Mouse (Mus musculus) kidney, embryonic 14.5 days (tissue): ENCODE results near the gene Iqcd. TPM values are rescaled to one million over a fixed set of nuclear protein-coding genes. Genes with fewer than 3 reads are reported as not detected.

Source experiments
- ATAC-seq: fragments of 200-750 bp; cut with Nextera tagmentation; 2 replicates; pipeline ENCODE4 v1.8.0; 2017; ENCODE audit warnings: moderate number of reproducible peaks, mild to moderate bottlenecking, moderate TSS enrichment, moderate library complexity; ENCODE audit not compliant: low FRiP score, low TSS enrichment
- H3K27ac ChIP-seq: fragments of 300-500 bp; sonication (generic); 2 replicates; pipeline ENCODE4 v1.5.1; 2014; ENCODE audit warnings: low read depth, mild to moderate bottlenecking, low read length, moderate library complexity, mixed read lengths
- H3K27me3 ChIP-seq: fragments of 300-500 bp; sonication (generic); 2 replicates; pipeline ENCODE4 v1.6.1; 2014; ENCODE audit warnings: mild to moderate bottlenecking, low read length; ENCODE audit not compliant: control insufficient read depth, insufficient read depth
- H3K36me3 ChIP-seq: fragments of 300-500 bp; sonication (generic); 2 replicates; pipeline ENCODE4 v1.6.1; 2014; ENCODE audit warnings: low read length, mixed read lengths; ENCODE audit not compliant: control insufficient read depth, insufficient read depth
- H3K4me1 ChIP-seq: fragments of 300-500 bp; sonication (generic); 2 replicates; pipeline ENCODE4 v1.6.1; 2014; ENCODE audit warnings: low read length, mixed read lengths; ENCODE audit not compliant: control insufficient read depth, insufficient read depth
- H3K4me2 ChIP-seq: fragments of 300-500 bp; sonication (generic); replicated peaks from 2 replicates; pipeline ENCODE4 v1.6.1; 2014; ENCODE audit warnings: low read depth, mild to moderate bottlenecking, low read length
- H3K4me3 ChIP-seq: fragments of 300-500 bp; sonication (generic); 2 replicates; pipeline ENCODE4 v1.5.1; 2014; ENCODE audit warnings: mild to moderate bottlenecking, low read length
- H3K9ac ChIP-seq: fragments of 300-500 bp; sonication (generic); 2 replicates; pipeline ENCODE4 v1.6.1; 2014; ENCODE audit warnings: low read depth, mild to moderate bottlenecking, low read length, moderate library complexity
- H3K9me3 ChIP-seq: fragments of 300-500 bp; sonication (generic); 2 replicates; pipeline ENCODE4 v1.6.1; 2016; ENCODE audit warnings: low read length; ENCODE audit not compliant: control insufficient read depth
- WGBS: fragments of 180-500 bp; shearing (Covaris S2); extraction: QIAGEN DNeasy Blood & Tissue Kit; methylation state at CpG from one replicate; pipeline ENCODE4 v1.1.7; 2014; 5-methylcytosine and 5-hydroxymethylcytosine counted together
- polyA plus RNA-seq: library from polyadenylated mRNA; unstranded; fragments of >200 nt; fragmentation: Nextera tagmentation; extraction: Ambion mirVana; gene quantifications from 2 replicates; pipeline ENCODE4 v1.2.1, GENCODE M21; 2014

Gene Iqcd
- polyA plus RNA-seq, 1 experiment from 2014 or later, result 1.4 TPM

DNA sequence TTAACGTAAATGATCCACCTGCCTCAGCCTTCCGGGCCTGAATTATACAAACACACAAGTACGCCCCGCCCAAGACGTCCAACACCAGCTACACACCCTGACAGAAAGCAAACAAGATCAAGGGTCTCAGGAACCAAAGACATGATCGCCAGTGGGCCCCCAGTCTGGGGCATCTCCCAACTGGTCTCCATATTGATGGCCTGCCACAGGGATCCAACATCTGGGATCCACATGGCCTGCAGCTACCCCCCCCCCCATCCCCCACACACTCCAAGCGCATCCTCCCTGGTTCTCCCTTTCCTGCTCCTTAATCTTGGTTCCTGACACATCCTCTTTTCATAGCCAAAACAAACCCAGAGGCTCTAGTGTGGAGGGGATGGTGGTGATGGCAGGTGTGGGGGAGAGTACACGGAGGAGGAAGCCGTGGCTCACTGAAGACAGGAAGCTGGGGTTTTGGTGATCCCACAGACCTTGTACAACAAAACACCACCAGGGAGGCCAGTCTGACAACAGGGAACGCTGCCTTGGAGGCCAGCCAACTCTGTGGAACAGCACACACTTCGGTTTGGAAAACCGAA lies 10.2 kb upstream of the Iqcd start:
- H3K4me1 ChIP-seq, result peaks cover 32% of the 10 kb centered on the region
- peak overlapping the region; percentile 93 for H3K27ac ChIP-seq
- peak overlapping the region; percentile 31 for H3K4me2 ChIP-seq
- WGBS, result 19% methylated on average over 12 of the region's 12 CpGs
- no peaks in the 10 kb centered on the region for H3K9me3 ChIP-seq
- H3K27me3 ChIP-seq, result no peaks in the 10 kb centered on the region
- H3K36me3 ChIP-seq, result peaks cover 15% of the 10 kb centered on the region; the same call in 1 of the 2 replicates
- H3K4me3 ChIP-seq, result no peak overlapping the region
- ATAC-seq, result peak; percentile 71
- H3K9ac ChIP-seq, result no peak overlapping the region

GRCm38 (mm10) chr5:120579211-120579897 lies 9.5 kb upstream of the Iqcd start:
- Histone ChIP-seq H3K4me3 (no peak overlapping the region), H3K9ac (no peak overlapping the region), H3K4me1 (peaks cover 32% of the 10 kb centered on the region), H3K36me3 (peaks cover 22% of the 10 kb centered on the region; the same call in 1 of the 2 replicates), H3K4me2 (peak overlapping the region; percentile 31), H3K27me3 (no peaks in the 10 kb centered on the region), H3K27ac (peak overlapping the region; percentile 93), H3K9me3 (no peaks in the 10 kb centered on the region)
- peak; percentile 70 for ATAC-seq
- 11% methylated on average over 26 of the region's 26 CpGs for WGBS

GRCm38 (mm10) chr5:120579898-120580626 lies 8.8 kb upstream of the Iqcd start:
- Histone ChIP-seq H3K9ac (peak overlapping the region; percentile 28; the same call in 1 of the 2 replicates), H3K9me3 (no peaks in the 10 kb centered on the region), H3K4me2 (peak overlapping the region; percentile 15; the same call in 1 of the 2 replicates), H3K4me3 (no peak overlapping the region), H3K27ac (peak overlapping the region; percentile 93; the same call in 1 of the 2 replicates), H3K27me3 (no peaks in the 10 kb centered on the region), H3K4me1 (peaks cover 32% of the 10 kb centered on the region), H3K36me3 (peaks cover 23% of the 10 kb centered on the region; the same call in 1 of the 2 replicates)
- 0 out of 2 replicates have a peak, but pooled peaks have one; percentile 8 for ATAC-seq
- WGBS, result 72% methylated on average over 26 of the region's 26 CpGs

DNA sequence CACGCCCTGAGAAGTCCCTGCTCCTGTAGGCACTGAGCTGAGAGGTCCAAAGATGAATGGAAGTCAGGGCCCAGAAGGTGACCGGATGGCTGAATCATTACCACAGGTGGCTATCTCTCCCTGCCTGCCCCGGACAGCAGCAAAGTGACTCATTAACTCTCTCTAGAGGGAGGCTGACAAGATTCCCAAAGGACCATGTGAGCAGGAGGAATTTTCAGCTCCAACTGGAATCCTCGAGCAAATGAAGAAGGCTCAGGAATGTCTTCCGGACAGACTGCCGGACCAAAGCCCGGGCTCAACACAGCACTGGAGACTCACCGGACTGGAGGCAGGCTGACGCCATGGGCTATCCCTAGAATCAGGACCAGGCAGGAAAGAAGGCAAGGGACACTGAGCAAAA lies 6.8 kb upstream of the Iqcd start:
- Histone ChIP-seq H3K36me3 (peaks cover 23% of the 10 kb centered on the region; the same call in 1 of the 2 replicates), H3K4me3 (no peak overlapping the region), H3K9ac (no peak overlapping the region), H3K4me2 (no peak overlapping the region), H3K9me3 (no peaks in the 10 kb centered on the region), H3K27ac (no peak overlapping the region), H3K4me1 (peaks cover 44% of the 10 kb centered on the region), H3K27me3 (no peaks in the 10 kb centered on the region)
- ATAC-seq, result no peak
- WGBS, result 72% methylated on average over 9 of the region's 9 CpGs

GRCm38 (mm10) chr5:120583511-120583910 lies 5.3 kb upstream of the Iqcd start:
- H3K27ac ChIP-seq, result no peak overlapping the region
- 90% methylated on average over 4 of the region's 4 CpGs for WGBS
- no peak for ATAC-seq
- H3K36me3 ChIP-seq, result peaks cover 23% of the 10 kb centered on the region; the same call in 1 of the 2 replicates
- H3K9me3 ChIP-seq, result no peaks in the 10 kb centered on the region
- H3K27me3 ChIP-seq, result no peaks in the 10 kb centered on the region
- H3K4me3 ChIP-seq, result no peak overlapping the region
- no peak overlapping the region for H3K4me2 ChIP-seq
- peaks cover 43% of the 10 kb centered on the region for H3K4me1 ChIP-seq
- H3K9ac ChIP-seq, result no peak overlapping the region

- H3K9me3 ChIP-seq, result no peaks in the 10 kb centered on the region
- WGBS, result 42% methylated on average over 15 of the region's 15 CpGs
- H3K36me3 ChIP-seq, result peaks cover 23% of the 10 kb centered on the region; the same call in 1 of the 2 replicates
- no peaks in the 10 kb centered on the region for H3K27me3 ChIP-seq
- ATAC-seq, result no peak
- no peak overlapping the region for H3K4me2 ChIP-seq
- no peak overlapping the region for H3K4me3 ChIP-seq
- H3K4me1 ChIP-seq, result peaks cover 28% of the 10 kb centered on the region
- no peak overlapping the region for H3K9ac ChIP-seq
- H3K27ac ChIP-seq, result no peak overlapping the region
Observed at GRCm38 (mm10) chr5:120584968-120585367, 3.8 kb upstream of the Iqcd start.

DNA sequence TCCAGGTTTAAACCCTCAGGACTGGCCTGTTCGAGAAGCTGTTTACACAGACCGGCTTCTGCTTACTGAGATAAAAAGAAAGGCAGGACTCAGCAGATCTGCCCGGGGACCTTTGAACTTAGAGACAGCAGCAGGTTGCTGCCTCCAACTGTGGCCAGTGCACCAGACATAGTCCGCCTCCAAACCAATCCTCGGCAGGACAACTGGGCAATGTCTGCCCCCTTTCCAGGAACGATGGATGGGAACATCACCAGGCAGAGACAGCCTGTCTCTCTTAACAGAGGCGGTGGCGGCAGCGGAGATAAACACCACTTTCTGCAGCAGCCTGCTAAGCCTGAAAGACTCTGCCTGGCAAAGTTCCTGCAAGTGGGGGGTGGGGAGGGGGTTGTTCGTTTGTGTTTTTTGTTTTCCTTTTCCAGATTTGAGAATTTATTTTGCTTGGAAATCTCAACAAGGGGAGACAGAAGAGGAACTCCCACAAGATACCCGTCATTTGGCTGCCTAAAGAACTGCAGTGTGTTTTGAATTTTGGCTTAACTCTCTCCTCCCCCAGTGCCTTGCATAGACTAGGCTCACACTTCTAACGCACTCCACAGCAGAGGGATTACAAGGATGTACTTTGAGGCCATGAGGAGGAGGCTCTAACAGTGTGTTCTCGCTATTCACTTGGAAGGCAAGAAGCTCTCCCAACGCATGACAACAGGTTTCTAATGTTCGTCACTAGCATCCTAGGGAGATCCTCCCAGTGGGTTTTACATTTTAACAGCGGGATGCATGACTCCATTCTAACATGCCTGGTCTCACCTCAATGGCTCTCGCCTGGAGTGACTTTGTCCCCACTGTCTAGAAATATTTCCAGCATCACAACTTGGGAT lies 1.8 kb upstream of the Iqcd start:
- peak overlapping the region; percentile 78 for H3K4me2 ChIP-seq
- H3K9ac ChIP-seq, result peak overlapping the region; percentile 57; the same call in 1 of the 2 replicates
- H3K36me3 ChIP-seq, result peaks cover 17% of the 10 kb centered on the region; the same call in 1 of the 2 replicates
- peak overlapping the region; percentile 56 for H3K27ac ChIP-seq
- WGBS, result 9% methylated on average over 17 of the region's 17 CpGs
- H3K27me3 ChIP-seq, result no peaks in the 10 kb centered on the region
- no peaks in the 10 kb centered on the region for H3K9me3 ChIP-seq
- H3K4me1 ChIP-seq, result peaks cover 24% of the 10 kb centered on the region
- peak overlapping the region; percentile 55 for H3K4me3 ChIP-seq
- ATAC-seq, result no peak

- 22% methylated on average over 9 of the region's 9 CpGs for WGBS
Observed at GRCm38 (mm10) chr5:120587616-120587926, 1.2 kb upstream of the Iqcd start.

More at GRCm38 (mm10) chr5:120587616-120587926, 1.2 kb upstream of the Iqcd start:
- Histone ChIP-seq H3K4me1 (peaks cover 24% of the 10 kb centered on the region), H3K9me3 (peaks cover 2% of the 10 kb centered on the region; the same call in 1 of the 2 replicates), H3K27me3 (no peaks in the 10 kb centered on the region), H3K4me2 (peak overlapping the region; percentile 78), H3K27ac (peak overlapping the region; percentile 56; the same call in 1 of the 2 replicates), H3K36me3 (peaks cover 15% of the 10 kb centered on the region; the same call in 1 of the 2 replicates), H3K9ac (peak overlapping the region; percentile 57; the same call in 1 of the 2 replicates), H3K4me3 (peak overlapping the region; percentile 55)
- 0 out of 2 replicates have a peak, but pooled peaks have one; percentile 7 for ATAC-seq
